Mouse (Mus musculus): ENCODE measurements around the gene Zranb3. TPM values are rescaled to one million over a fixed set of nuclear protein-coding genes. Genes with fewer than 3 reads are reported as not detected.

Gene Zranb3
- polyA plus RNA-seq, 2 experiments from 2014 or later: 1.5 to 3.8 TPM

GRCm38 (mm10) chr1:127989387-127989786 lies 113.5 kb downstream of the Zranb3 start:
- ATAC-seq: no peak

GRCm38 (mm10) chr1:127988246-127988645 lies 114.6 kb downstream of the Zranb3 start:
- no peak for ATAC-seq

- no peak for ATAC-seq
Observed at GRCm38 (mm10) chr1:127985391-127985790, 117.5 kb downstream of the Zranb3 start.

GRCm38 (mm10) chr1:127983274-127983993 lies 119.4 kb downstream of the Zranb3 start:
- ATAC-seq: no peak

- ATAC-seq: no peak
Observed at GRCm38 (mm10) chr1:127982268-127982667, 120.6 kb downstream of the Zranb3 start.

- no peak for ATAC-seq
Observed at GRCm38 (mm10) chr1:127980911-127981559, 121.8 kb downstream of the Zranb3 start.

GRCm38 (mm10) chr1:127978125-127978524 lies 124.7 kb downstream of the Zranb3 start:
- peak; percentile 54 for ATAC-seq

- ATAC-seq: no peak
Observed at GRCm38 (mm10) chr1:127976106-127976505, 126.7 kb downstream of the Zranb3 start.

- ATAC-seq: no peak
Observed at GRCm38 (mm10) chr1:127975676-127976075, 127.2 kb downstream of the Zranb3 start.

- ATAC-seq: no peak
Observed at GRCm38 (mm10) chr1:127974082-127974481, 128.8 kb downstream of the Zranb3 start.

GRCm38 (mm10) chr1:127970870-127971269 lies 132.0 kb downstream of the Zranb3 start:
- no peak for ATAC-seq

- ATAC-seq: no peak
Observed at GRCm38 (mm10) chr1:127963326-127963725, 139.5 kb downstream of the Zranb3 start.

- ATAC-seq: no peak
Observed at GRCm38 (mm10) chr1:127961140-127961539, 141.7 kb downstream of the Zranb3 start.

- no peak for ATAC-seq
Observed at GRCm38 (mm10) chr1:127959312-127959718, 143.5 kb downstream of the Zranb3 start.

- ATAC-seq: no peak
Observed at GRCm38 (mm10) chr1:127958801-127959200, 144.0 kb downstream of the Zranb3 start.

- no peak for ATAC-seq
Observed at GRCm38 (mm10) chr1:127956524-127956923, 146.3 kb downstream of the Zranb3 start.

- ATAC-seq: no peak
Observed at GRCm38 (mm10) chr1:127954800-127955199, 148.0 kb downstream of the Zranb3 start.

- peak; percentile 92 for ATAC-seq
Observed at GRCm38 (mm10) chr1:127954198-127954597, 148.6 kb downstream of the Zranb3 start.

- ATAC-seq: no peak
Observed at GRCm38 (mm10) chr1:127952276-127952675, 150.6 kb downstream of the Zranb3 start.

GRCm38 (mm10) chr1:127948748-127949147 lies 154.1 kb downstream of the Zranb3 start:
- no peak for ATAC-seq

GRCm38 (mm10) chr1:127946615-127947249 lies 156.1 kb downstream of the Zranb3 start:
- no peak for ATAC-seq

- no peak for ATAC-seq
Observed at GRCm38 (mm10) chr1:127945696-127946575, 156.9 kb downstream of the Zranb3 start.

- ATAC-seq: no peak
Observed at GRCm38 (mm10) chr1:127943516-127943915, 159.3 kb downstream of the Zranb3 start.

Measured in CD4-positive, CD25-positive, alpha-beta regulatory T cell, adult 4 months (primary cell).